Mouse (Mus musculus): ENCODE measurements around the gene Klra10.

DNA sequence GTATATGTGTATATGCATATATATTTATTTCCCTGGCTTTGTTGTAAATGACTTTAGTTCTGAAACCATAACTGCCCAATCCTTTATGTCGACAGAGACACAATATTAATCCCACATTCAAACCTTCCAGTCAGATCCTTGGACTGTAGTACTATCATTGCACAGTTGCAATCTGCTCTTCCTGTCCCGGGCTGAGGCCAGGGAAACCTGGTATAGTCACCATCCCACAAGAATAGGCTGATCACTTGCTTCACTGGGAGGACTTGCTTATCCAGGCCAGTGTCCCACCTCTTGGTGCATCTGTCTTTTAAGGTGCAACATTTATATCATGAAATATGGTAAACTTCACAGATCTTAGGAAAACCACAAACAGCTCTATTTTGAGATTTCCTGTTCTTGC is 44.2 kb downstream of the Klra10 start:
- TF ChIP-seq POLR2A (IDR thresholded peaks at IDR 0.05; ENCODE audit: low read depth, low read length) (no peak), CTCF (IDR thresholded peaks at IDR 0.05; ENCODE audit: extremely low read depth, insufficient read length, insufficient replicate concordance, low read depth, low read length) (no peak)
